Mouse (Mus musculus) embryonic facial prominence, embryonic 11.5 days (tissue): ENCODE measurements at regions not wholly inside any gene's neighbourhood (a gene's known extent, or its start where the extent isn't known, plus 50 kb on each side); places are given as distances from the start of the nearest gene placed in this dataset.

Experiments
- ATAC-seq: fragments of 200-750 bp; cut with Nextera tagmentation; replicated peaks from 2 replicates; pipeline ENCODE4 v1.8.0; 2017; ENCODE audit warnings: low read depth; ENCODE audit not compliant: insufficient number of reproducible peaks, low FRiP score, low TSS enrichment
- DNase-seq: peaks from one replicate; pipeline ENCODE4 v3.0.0-alpha.2; 2015; ENCODE audit warnings: low spot score
- H3K27ac ChIP-seq: fragments of 300-500 bp; sonication (generic); replicated peaks from 2 replicates; pipeline ENCODE4 v1.5.1; 2014; ENCODE audit warnings: mild to moderate bottlenecking, low read depth, low read length, control low read depth
- H3K27me3 ChIP-seq: fragments of 300-500 bp; sonication (generic); 2 replicates; pipeline ENCODE4 v1.6.1; 2014; ENCODE audit warnings: mild to moderate bottlenecking, low read length, moderate library complexity, mixed read lengths; ENCODE audit not compliant: control insufficient read depth, insufficient read depth
- H3K36me3 ChIP-seq: fragments of 300-500 bp; sonication (generic); replicated peaks from 2 replicates; pipeline ENCODE4 v1.6.1; 2014; ENCODE audit warnings: low read depth, mild to moderate bottlenecking, low read length, moderate library complexity, mixed read lengths; ENCODE audit not compliant: control insufficient read depth, insufficient read depth
- H3K4me1 ChIP-seq: fragments of 300-500 bp; sonication (generic); 2 replicates; pipeline ENCODE4 v1.6.1; 2014; ENCODE audit warnings: low read length, mixed read lengths; ENCODE audit not compliant: control insufficient read depth, insufficient read depth
- H3K4me2 ChIP-seq: fragments of 300-500 bp; sonication (generic); 2 replicates; pipeline ENCODE4 v1.6.1; 2014; ENCODE audit warnings: low read depth, mild to moderate bottlenecking, control low read depth, low read length, moderate library complexity
- H3K4me3 ChIP-seq: fragments of 300-500 bp; sonication (generic); 2 replicates; pipeline ENCODE4 v1.5.1; 2014; ENCODE audit warnings: low read depth, low read length, control low read depth
- H3K9ac ChIP-seq: fragments of 300-500 bp; sonication (generic); replicated peaks from 2 replicates; pipeline ENCODE4 v1.6.1; 2014; ENCODE audit warnings: mild to moderate bottlenecking, control low read depth, low read length
- H3K9me3 ChIP-seq: fragments of 300-500 bp; sonication (generic); replicated peaks from 2 replicates; pipeline ENCODE4 v1.6.1; 2016; ENCODE audit warnings: mild to moderate bottlenecking, low read length, inconsistent platforms, mixed read lengths; ENCODE audit not compliant: control insufficient read depth
- WGBS: fragments of 180-500 bp; shearing (Covaris S2); extraction: QIAGEN DNeasy Blood & Tissue Kit; methylation state at CpG from one replicate; pipeline ENCODE4 v1.1.7; 2014; 5-methylcytosine and 5-hydroxymethylcytosine counted together

DNA sequence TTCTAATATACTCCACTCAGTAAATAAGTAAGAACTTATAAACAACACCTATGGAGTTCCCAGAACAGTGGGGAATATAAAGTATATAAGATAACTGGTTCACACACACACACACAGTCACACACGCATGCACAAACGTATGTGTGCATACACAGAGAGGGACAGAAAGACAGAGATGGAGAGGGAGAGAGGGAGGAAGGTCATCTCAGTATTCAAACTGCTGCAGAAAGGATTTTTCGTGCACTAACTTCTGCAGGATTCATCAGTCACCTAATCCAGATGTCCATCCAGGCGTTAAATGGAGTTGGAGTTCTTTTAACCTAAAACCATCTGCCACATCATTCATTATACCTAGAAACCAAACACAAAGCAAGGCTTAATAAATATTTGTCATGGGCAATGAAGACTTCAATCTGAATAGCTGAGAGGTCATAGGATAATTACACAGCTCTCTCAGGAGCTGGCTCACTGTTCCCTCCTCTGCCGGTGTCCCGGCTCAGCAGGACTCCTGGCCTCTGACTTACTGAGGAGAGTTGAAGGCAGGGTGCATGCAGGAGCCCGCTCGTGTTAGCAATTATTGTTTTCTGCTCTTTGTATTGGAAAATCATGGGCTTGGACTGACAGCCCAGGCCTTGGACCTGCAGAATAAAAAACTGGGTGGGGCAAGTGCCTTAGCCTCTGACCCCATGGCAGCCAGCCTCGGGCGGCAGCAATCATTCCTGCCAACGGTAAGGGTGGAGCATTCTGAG is 114.0 kb downstream of the Srek1 start:
- no peak overlapping the region for H3K4me2 ChIP-seq
- ATAC-seq (peak; percentile 59; the same call in 1 of the 2 replicates), DNase-seq (peak; percentile 4)
- no peak overlapping the region for H3K9ac ChIP-seq
- no peak overlapping the region for H3K27ac ChIP-seq
- 22% methylated on average over 11 of the region's 11 CpGs for WGBS
- H3K4me1 ChIP-seq: no peaks in the 10 kb centered on the region
- no peak overlapping the region for H3K4me3 ChIP-seq
- H3K36me3 ChIP-seq: no peaks in the 10 kb centered on the region
- no peaks in the 10 kb centered on the region for H3K9me3 ChIP-seq
- no peaks in the 10 kb centered on the region for H3K27me3 ChIP-seq

GRCm38 (mm10) chr13:103655966-103656365 is 118.4 kb downstream of the Srek1 start:
- H3K4me1 ChIP-seq: no peaks in the 10 kb centered on the region
- no peak overlapping the region for H3K27ac ChIP-seq
- WGBS: 94% methylated on average over 2 of the region's 2 CpGs
- H3K4me2 ChIP-seq: no peak overlapping the region
- DNase-seq: no peak
- H3K27me3 ChIP-seq: no peaks in the 10 kb centered on the region
- ATAC-seq: no peak
- no peak overlapping the region for H3K4me3 ChIP-seq
- H3K9me3 ChIP-seq: no peaks in the 10 kb centered on the region
- no peak overlapping the region for H3K9ac ChIP-seq
- H3K36me3 ChIP-seq: no peaks in the 10 kb centered on the region

- Histone ChIP-seq H3K27me3 (no peaks in the 10 kb centered on the region), H3K4me2 (no peak overlapping the region), H3K36me3 (no peaks in the 10 kb centered on the region), H3K9ac (no peak overlapping the region), H3K4me3 (no peak overlapping the region), H3K27ac (no peak overlapping the region), H3K9me3 (no peaks in the 10 kb centered on the region), H3K4me1 (no peaks in the 10 kb centered on the region)
- ATAC-seq (no peak), DNase-seq (no peak)
- 84% methylated on average over 4 of the region's 4 CpGs for WGBS
Measured at GRCm38 (mm10) chr13:103653216-103653615, 121.2 kb downstream of the Srek1 start.

GRCm38 (mm10) chr13:103649383-103649782 is 125.0 kb downstream of the Srek1 start:
- Histone ChIP-seq H3K9me3 (no peaks in the 10 kb centered on the region), H3K4me2 (no peak overlapping the region), H3K9ac (no peak overlapping the region), H3K4me1 (no peaks in the 10 kb centered on the region), H3K27me3 (no peaks in the 10 kb centered on the region), H3K4me3 (no peak overlapping the region), H3K27ac (no peak overlapping the region), H3K36me3 (no peaks in the 10 kb centered on the region)
- DNase-seq (no peak), ATAC-seq (no peak)
- 92% methylated on average over 3 of the region's 3 CpGs for WGBS

DNA sequence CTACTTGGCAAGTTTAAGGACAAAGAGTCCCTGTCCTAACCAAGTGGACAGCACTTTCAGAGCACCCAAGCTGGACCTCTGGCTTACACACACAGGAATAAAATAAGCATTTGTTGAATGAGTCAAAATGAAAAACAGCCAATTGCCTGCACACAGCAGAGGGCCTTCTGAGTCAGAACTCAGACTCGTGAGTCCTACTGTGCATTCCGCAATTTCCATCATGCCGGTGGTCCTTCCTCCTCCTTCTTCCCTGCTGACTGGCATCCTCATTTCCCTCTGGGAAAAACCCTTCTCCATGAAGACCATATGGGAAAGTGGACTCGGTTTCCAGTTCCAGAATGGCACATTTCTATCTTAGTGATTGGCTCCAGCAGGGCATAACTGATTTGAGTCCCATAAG is 126.4 kb downstream of the Srek1 start:
- no peaks in the 10 kb centered on the region for H3K27me3 ChIP-seq
- H3K36me3 ChIP-seq: no peaks in the 10 kb centered on the region
- WGBS: 70% methylated on average over 4 of the region's 4 CpGs
- no peaks in the 10 kb centered on the region for H3K9me3 ChIP-seq
- H3K27ac ChIP-seq: no peak overlapping the region
- ATAC-seq (no peak), DNase-seq (no peak)
- no peaks in the 10 kb centered on the region for H3K4me1 ChIP-seq
- H3K4me2 ChIP-seq: no peak overlapping the region
- H3K9ac ChIP-seq: no peak overlapping the region
- no peak overlapping the region for H3K4me3 ChIP-seq

- 32% methylated on average over 4 of the region's 4 CpGs for WGBS
Measured at GRCm38 (mm10) chr13:103646035-103646434, 128.4 kb downstream of the Srek1 start.

DNA sequence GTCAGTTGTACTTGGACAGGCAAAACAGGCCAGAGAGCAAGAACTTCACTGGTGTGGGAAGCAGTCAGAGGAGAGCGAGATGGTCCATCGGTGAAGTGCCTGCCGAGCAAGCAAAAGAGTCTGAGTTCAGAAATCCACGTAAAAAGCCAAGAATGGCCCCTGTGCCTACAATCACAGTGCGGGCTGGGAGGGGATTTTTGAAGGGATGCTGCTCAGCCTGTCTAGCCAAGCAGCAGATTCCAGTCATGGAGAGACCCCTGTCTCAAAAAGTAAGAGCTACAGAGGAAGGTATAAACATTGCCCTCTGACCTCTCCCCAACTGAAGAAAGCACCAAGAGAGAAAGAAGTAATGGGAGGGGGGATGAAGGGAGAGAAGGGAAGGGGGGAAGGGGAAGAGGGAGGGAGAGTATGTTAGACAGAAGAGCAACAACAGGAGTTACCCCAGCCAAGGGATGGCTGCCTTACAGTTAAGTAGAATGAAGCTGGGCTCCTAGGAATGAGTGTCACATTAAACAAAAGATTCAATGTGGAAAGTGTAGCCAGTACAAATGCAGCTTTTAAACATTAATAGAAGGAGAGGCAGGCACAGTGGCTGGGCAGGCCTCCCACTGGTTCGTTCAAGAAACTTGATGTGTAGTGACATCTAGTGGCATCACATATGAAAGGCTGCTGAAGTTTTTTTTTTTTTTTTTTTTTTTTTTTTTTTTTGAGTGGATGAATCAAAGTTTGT is 130.2 kb downstream of the Srek1 start:
- no peak overlapping the region for H3K4me3 ChIP-seq
- no peaks in the 10 kb centered on the region for H3K27me3 ChIP-seq
- WGBS: 54% methylated on average over 6 of the region's 6 CpGs
- H3K9me3 ChIP-seq: no peaks in the 10 kb centered on the region
- no peaks in the 10 kb centered on the region for H3K4me1 ChIP-seq
- no peak overlapping the region for H3K9ac ChIP-seq
- DNase-seq: peak; percentile 76
- H3K36me3 ChIP-seq: no peaks in the 10 kb centered on the region
- no peak overlapping the region for H3K27ac ChIP-seq
- no peak overlapping the region for H3K4me2 ChIP-seq
- no peak for ATAC-seq

More at GRCm38 (mm10) chr13:103646035-103646434, 128.4 kb downstream of the Srek1 start:
- Histone ChIP-seq H3K4me1 (no peaks in the 10 kb centered on the region), H3K4me2 (no peak overlapping the region), H3K27ac (no peak overlapping the region), H3K36me3 (no peaks in the 10 kb centered on the region), H3K4me3 (no peak overlapping the region), H3K9ac (no peak overlapping the region), H3K27me3 (no peaks in the 10 kb centered on the region), H3K9me3 (no peaks in the 10 kb centered on the region)
- ATAC-seq (no peak), DNase-seq (peak; percentile 47)

- Histone ChIP-seq H3K36me3 (no peaks in the 10 kb centered on the region), H3K27ac (no peak overlapping the region), H3K27me3 (no peaks in the 10 kb centered on the region), H3K9me3 (no peaks in the 10 kb centered on the region), H3K4me3 (no peak overlapping the region), H3K9ac (no peak overlapping the region), H3K4me1 (no peaks in the 10 kb centered on the region), H3K4me2 (no peak overlapping the region)
- DNase-seq (no peak), ATAC-seq (no peak)
- WGBS: 64% methylated on average over 5 of the region's 5 CpGs
Measured at GRCm38 (mm10) chr13:103643486-103643885, 130.9 kb downstream of the Srek1 start.
